Mouse (Mus musculus): ENCODE results near the gene Ccdc141.

- TF ChIP-seq POLR2A (IDR thresholded peaks at IDR 0.05; ENCODE audit: control insufficient read depth, extremely low read depth, insufficient read depth, low read length, poor library complexity) (no peak), CTCF (IDR thresholded peaks at IDR 0.05; ENCODE audit: borderline replicate concordance, control insufficient read depth, extremely low read depth, insufficient read depth, low read length, poor library complexity) (no peak)
These were observed 17.1 kb upstream of the Ccdc141 start for GRCm38 (mm10) chr2:77187501-77187900.
